ENCODE assay signal across 17 mouse cellular contexts in the genomic region with DNA sequence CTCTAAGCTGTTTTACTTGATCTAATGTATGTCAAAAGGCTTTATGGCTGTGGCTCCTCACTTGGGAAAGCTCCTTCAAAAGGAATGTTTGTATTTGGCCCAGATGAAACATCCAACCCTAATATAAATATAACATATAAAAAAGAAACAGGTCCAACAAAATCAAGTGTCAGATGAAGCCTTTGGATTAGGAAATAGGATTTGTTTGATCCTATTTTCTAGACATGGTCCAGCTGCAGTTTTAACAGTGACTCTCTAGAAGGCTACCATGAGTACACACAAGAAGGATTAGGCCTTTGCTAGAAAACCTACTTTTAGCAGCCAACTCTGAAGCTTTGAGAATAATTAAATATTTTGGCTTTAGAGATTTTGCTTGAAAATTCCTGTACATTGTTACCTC. TPM values are rescaled to one million over a fixed set of nuclear protein-coding genes. Genes with fewer than 3 reads are reported as not detected.
"Had no signal": no experiment of that assay in that cellular context is flagged by ENCODE, and none has a peak within 500 bp of the region (broad histone marks: within the 10 kb centered on the region; RNA-seq: fewer than 3 reads in every experiment).

No protein-coding gene starts in this region.

- H3K4me1 ChIP-seq: liver, embryonic 13.5 days; liver, embryonic 15.5 days; megakaryocyte, embryonic 14.5 days; neural tube, embryonic 12.5 days; stomach, embryonic 15.5 days had no signal

- H3K4me2 ChIP-seq: liver, embryonic 11.5 days; liver, embryonic 13.5 days; liver, embryonic 15.5 days; midbrain, embryonic 11.5 days; midbrain, embryonic 13.5 days; midbrain, embryonic 15.5 days; neural tube, embryonic 12.5 days; stomach, embryonic 15.5 days had no signal

- DNase-seq: liver, embryonic 13.5 days; liver, postnatal 0 days; lung, postnatal 14 days; right cerebral cortex, postnatal 14 days; thymus, adult 2 months; thymus, postnatal 25 days; thymus, postnatal 4 days had no signal

- H3K27me3 ChIP-seq: liver, embryonic 13.5 days; liver, embryonic 15.5 days; megakaryocyte, embryonic 14.5 days; midbrain, embryonic 13.5 days; midbrain, embryonic 15.5 days; neural tube, embryonic 12.5 days; stomach, embryonic 15.5 days had no signal

- H3K36me3 ChIP-seq: liver, embryonic 13.5 days; liver, embryonic 15.5 days; midbrain, embryonic 13.5 days; midbrain, embryonic 15.5 days; neural tube, embryonic 12.5 days; stomach, embryonic 15.5 days had no signal

- H3K4me3 ChIP-seq: liver, embryonic 13.5 days; liver, embryonic 15.5 days; megakaryocyte, embryonic 14.5 days; midbrain, embryonic 13.5 days; midbrain, embryonic 15.5 days; neural tube, embryonic 12.5 days; stomach, embryonic 15.5 days had no signal

- H3K9me3 ChIP-seq: liver, embryonic 13.5 days; liver, embryonic 15.5 days; megakaryocyte, embryonic 14.5 days; midbrain, embryonic 13.5 days; midbrain, embryonic 15.5 days; neural tube, embryonic 12.5 days; stomach, embryonic 15.5 days had no signal

- ATAC-seq: liver, postnatal 0 days; midbrain, embryonic 13.5 days; midbrain, embryonic 15.5 days had no signal

- H3K27ac ChIP-seq: liver, embryonic 13.5 days; liver, embryonic 15.5 days; macrophage; midbrain, embryonic 13.5 days; midbrain, embryonic 15.5 days; neural tube, embryonic 12.5 days; stomach, embryonic 15.5 days; stomach, postnatal 0 days had no signal

- H3K9ac ChIP-seq: liver, embryonic 13.5 days; liver, embryonic 15.5 days; liver, postnatal 0 days; midbrain, embryonic 13.5 days; midbrain, embryonic 15.5 days; neural tube, embryonic 12.5 days; stomach, embryonic 15.5 days had no signal

RNA-seq across cellular contexts. Expression of gene Ryr3, which starts 38.8 kb away (rescaled TPM):
- polyA plus RNA-seq: liver, postnatal 0 days; macrophage had no signal
